Mouse (Mus musculus) forebrain, embryonic 12.5 days (tissue): ENCODE data around the gene Cd9. TPM values are rescaled to one million over a fixed set of nuclear protein-coding genes. Genes with fewer than 3 reads are reported as not detected.
A peak's percentile ranks its signal among the peaks of the same experiment; 100 is the strongest.

Experiments used
- ATAC-seq: fragments of 200-750 bp; cut with Nextera tagmentation; 2 replicates; pipeline ENCODE4 v1.8.0; 2017; ENCODE audit warnings: moderate TSS enrichment; ENCODE audit not compliant: low FRiP score
- H3K27ac ChIP-seq: fragments of 300-500 bp; sonication (generic); 2 replicates; pipeline ENCODE4 v1.5.1; 2016; ENCODE audit warnings: mild to moderate bottlenecking
- H3K27me3 ChIP-seq: fragments of 300-500 bp; sonication (generic); 2 replicates; pipeline ENCODE4 v1.6.1; 2016; ENCODE audit warnings: mild to moderate bottlenecking
- H3K36me3 ChIP-seq: fragments of 300-500 bp; sonication (generic); replicated peaks from 2 replicates; pipeline ENCODE4 v1.6.1; 2016; ENCODE audit warnings: mild to moderate bottlenecking
- H3K4me1 ChIP-seq: fragments of 300-500 bp; sonication (generic); 2 replicates; pipeline ENCODE4 v1.6.1; 2016
- H3K4me2 ChIP-seq: fragments of 300-500 bp; sonication (generic); 2 replicates; pipeline ENCODE4 v1.6.1; 2016; ENCODE audit warnings: mild to moderate bottlenecking, moderate library complexity
- H3K4me3 ChIP-seq: fragments of 300-500 bp; sonication (generic); replicated peaks from 2 replicates; pipeline ENCODE4 v1.5.1; 2016; ENCODE audit warnings: mild to moderate bottlenecking
- H3K9ac ChIP-seq: fragments of 300-500 bp; sonication (generic); 2 replicates; pipeline ENCODE4 v1.6.1; 2016; ENCODE audit warnings: mild to moderate bottlenecking
- H3K9me3 ChIP-seq: fragments of 300-500 bp; sonication (generic); 2 replicates; pipeline ENCODE4 v1.6.1; 2016
- WGBS: fragments of 180-500 bp; shearing (Covaris S2); methylation state at CpG from one replicate; pipeline ENCODE4 v1.1.7; 2016; 5-methylcytosine and 5-hydroxymethylcytosine counted together
- polyA plus RNA-seq: library from polyadenylated mRNA; unstranded; fragments of >200 nt; fragmentation: Nextera tagmentation; extraction: Ambion mirVana; gene quantifications from 2 replicates; pipeline ENCODE4 v1.2.1, GENCODE M21; 2016

Gene Cd9
- polyA plus RNA-seq, 1 experiment from 2014 or later: 44.2 TPM

GRCm38 (mm10) chr6:125521558-125522193 is 27.1 kb upstream of the Cd9 start:
- no peak for ATAC-seq
- H3K27ac ChIP-seq: no peak overlapping the region
- H3K4me1 ChIP-seq: no peaks in the 10 kb centered on the region
- no peaks in the 10 kb centered on the region for H3K9me3 ChIP-seq
- 53% methylated on average over 5 of the region's 5 CpGs for WGBS
- no peak overlapping the region for H3K4me3 ChIP-seq
- H3K9ac ChIP-seq: no peak overlapping the region
- no peaks in the 10 kb centered on the region for H3K27me3 ChIP-seq
- no peak overlapping the region for H3K4me2 ChIP-seq
- H3K36me3 ChIP-seq: no peaks in the 10 kb centered on the region

- WGBS: 86% methylated on average over 11 of the region's 11 CpGs
Measured at GRCm38 (mm10) chr6:125515503-125516315, 21.1 kb upstream of the Cd9 start.

GRCm38 (mm10) chr6:125512950-125513596 is 18.5 kb upstream of the Cd9 start:
- 73% methylated on average over 6 of the region's 6 CpGs for WGBS
- Histone ChIP-seq H3K27me3 (no peaks in the 10 kb centered on the region), H3K4me1 (no peaks in the 10 kb centered on the region), H3K9ac (no peak overlapping the region), H3K9me3 (no peaks in the 10 kb centered on the region), H3K4me2 (no peak overlapping the region), H3K27ac (no peak overlapping the region), H3K36me3 (no peaks in the 10 kb centered on the region), H3K4me3 (no peak overlapping the region)
- no peak for ATAC-seq

More at GRCm38 (mm10) chr6:125515503-125516315, 21.1 kb upstream of the Cd9 start:
- Histone ChIP-seq H3K27me3 (no peaks in the 10 kb centered on the region), H3K27ac (no peak overlapping the region), H3K9ac (no peak overlapping the region), H3K4me1 (no peaks in the 10 kb centered on the region), H3K4me3 (no peak overlapping the region), H3K4me2 (no peak overlapping the region), H3K36me3 (no peaks in the 10 kb centered on the region), H3K9me3 (no peaks in the 10 kb centered on the region)
- ATAC-seq: no peak

GRCm38 (mm10) chr6:125511196-125511595 is 16.6 kb upstream of the Cd9 start:
- no peak overlapping the region for H3K4me3 ChIP-seq
- H3K9me3 ChIP-seq: no peaks in the 10 kb centered on the region
- H3K4me2 ChIP-seq: no peak overlapping the region
- no peaks in the 10 kb centered on the region for H3K4me1 ChIP-seq
- no peaks in the 10 kb centered on the region for H3K27me3 ChIP-seq
- H3K36me3 ChIP-seq: no peaks in the 10 kb centered on the region
- no peak for ATAC-seq
- H3K27ac ChIP-seq: no peak overlapping the region
- no peak overlapping the region for H3K9ac ChIP-seq
- 82% methylated on average over 7 of the region's 7 CpGs for WGBS

- no peak overlapping the region for H3K4me3 ChIP-seq
- no peaks in the 10 kb centered on the region for H3K36me3 ChIP-seq
- H3K4me1 ChIP-seq: no peaks in the 10 kb centered on the region
- no peaks in the 10 kb centered on the region for H3K9me3 ChIP-seq
- no peaks in the 10 kb centered on the region for H3K27me3 ChIP-seq
- no peak overlapping the region for H3K9ac ChIP-seq
- no peak overlapping the region for H3K27ac ChIP-seq
- ATAC-seq: no peak
- H3K4me2 ChIP-seq: no peak overlapping the region
Measured at GRCm38 (mm10) chr6:125510645-125511044, 16.1 kb upstream of the Cd9 start.

- Histone ChIP-seq H3K4me2 (no peak overlapping the region), H3K4me1 (no peaks in the 10 kb centered on the region), H3K36me3 (no peaks in the 10 kb centered on the region), H3K4me3 (no peak overlapping the region), H3K9ac (no peak overlapping the region), H3K9me3 (no peaks in the 10 kb centered on the region), H3K27ac (no peak overlapping the region), H3K27me3 (no peaks in the 10 kb centered on the region)
- no peak for ATAC-seq
- WGBS: 85% methylated on average over 3 of the region's 3 CpGs
Measured at GRCm38 (mm10) chr6:125509783-125510182, 15.2 kb upstream of the Cd9 start.

GRCm38 (mm10) chr6:125506427-125506826 is 11.8 kb upstream of the Cd9 start:
- ATAC-seq: no peak
- H3K9ac ChIP-seq: no peak overlapping the region
- no peaks in the 10 kb centered on the region for H3K36me3 ChIP-seq
- no peaks in the 10 kb centered on the region for H3K4me1 ChIP-seq
- no peaks in the 10 kb centered on the region for H3K27me3 ChIP-seq
- no peak overlapping the region for H3K4me2 ChIP-seq
- no peaks in the 10 kb centered on the region for H3K9me3 ChIP-seq
- WGBS: 93% methylated on average over 4 of the region's 4 CpGs
- H3K27ac ChIP-seq: no peak overlapping the region
- H3K4me3 ChIP-seq: no peak overlapping the region

GRCm38 (mm10) chr6:125504622-125505355 is 10.2 kb upstream of the Cd9 start:
- Histone ChIP-seq H3K4me2 (no peak overlapping the region), H3K27me3 (no peaks in the 10 kb centered on the region), H3K36me3 (no peaks in the 10 kb centered on the region), H3K4me3 (no peak overlapping the region), H3K9me3 (no peaks in the 10 kb centered on the region), H3K4me1 (no peaks in the 10 kb centered on the region), H3K9ac (no peak overlapping the region), H3K27ac (no peak overlapping the region)
- whole genome bisulfite sequencing: 48% methylated on average over 3 of the region's 3 CpGs
- no peak for ATAC-seq

GRCm38 (mm10) chr6:125503186-125503802 is 8.7 kb upstream of the Cd9 start:
- Histone ChIP-seq H3K4me3 (no peak overlapping the region), H3K4me2 (no peak overlapping the region), H3K9ac (no peak overlapping the region), H3K27me3 (no peaks in the 10 kb centered on the region), H3K27ac (no peak overlapping the region), H3K9me3 (no peaks in the 10 kb centered on the region), H3K36me3 (no peaks in the 10 kb centered on the region), H3K4me1 (no peaks in the 10 kb centered on the region)
- WGBS: 90% methylated on average over 11 of the region's 11 CpGs
- no peak for ATAC-seq

- Histone ChIP-seq H3K27ac (no peak overlapping the region), H3K36me3 (no peaks in the 10 kb centered on the region), H3K9ac (no peak overlapping the region), H3K9me3 (no peaks in the 10 kb centered on the region), H3K27me3 (peaks cover 23% of the 10 kb centered on the region), H3K4me2 (no peak overlapping the region), H3K4me1 (peaks cover 15% of the 10 kb centered on the region), H3K4me3 (no peak overlapping the region)
- 46% methylated on average over 5 of the region's 5 CpGs for WGBS
- ATAC-seq: no peak
Measured at GRCm38 (mm10) chr6:125498062-125498461, 3.5 kb upstream of the Cd9 start.

GRCm38 (mm10) chr6:125496417-125496816 is 1.8 kb upstream of the Cd9 start:
- no peak overlapping the region for H3K9ac ChIP-seq
- no peak for ATAC-seq
- H3K4me3 ChIP-seq: no peak overlapping the region
- H3K36me3 ChIP-seq: no peaks in the 10 kb centered on the region
- no peak overlapping the region for H3K4me2 ChIP-seq
- WGBS: 87% methylated on average over 12 of the region's 12 CpGs
- H3K27ac ChIP-seq: no peak overlapping the region
- H3K4me1 ChIP-seq: peaks cover 16% of the 10 kb centered on the region
- no peaks in the 10 kb centered on the region for H3K9me3 ChIP-seq
- peaks cover 29% of the 10 kb centered on the region for H3K27me3 ChIP-seq

- 0 out of 2 replicates have a peak, but pooled peaks have one; percentile 9 for ATAC-seq
- H3K4me1 ChIP-seq: peaks cover 16% of the 10 kb centered on the region
- H3K9me3 ChIP-seq: no peaks in the 10 kb centered on the region
- H3K4me2 ChIP-seq: peak overlapping the region; percentile 84; the same call in 1 of the 2 replicates
- no peak overlapping the region for H3K27ac ChIP-seq
- H3K36me3 ChIP-seq: no peaks in the 10 kb centered on the region
- no peak overlapping the region for H3K9ac ChIP-seq
- no peak overlapping the region for H3K4me3 ChIP-seq
- H3K27me3 ChIP-seq: peaks cover 29% of the 10 kb centered on the region
- WGBS: 64% methylated on average over 9 of the region's 9 CpGs
Measured at GRCm38 (mm10) chr6:125495361-125495760, 770 bp upstream of the Cd9 start.
